9 mouse cellular contexts compared by ENCODE assay signal in genomic region chr10:127170002-127170401, GRCm38 (mm10). TPM values are rescaled to one million over a fixed set of nuclear protein-coding genes. Genes with fewer than 3 reads are reported as not detected.
DNase-seq lines count a peak whose midpoint lies in the region; ATAC-seq and TF ChIP-seq lines count a peak whose summit lies in the region.
"Had no signal": no experiment of that assay in that cellular context is flagged by ENCODE, and none has a peak within 500 bp of the region (broad histone marks: within the 10 kb centered on the region; RNA-seq: fewer than 3 reads in every experiment).

No protein-coding gene starts in this region.

- no peak overlapping the region for H3K27ac ChIP-seq in forebrain, embryonic 12.5 days
- no peak overlapping the region for H3K27ac ChIP-seq in limb, embryonic 14.5 days (replicated peaks; ENCODE audit: low read depth, low read length)
- no peak overlapping the region for H3K27ac ChIP-seq in neural tube, embryonic 14.5 days (ENCODE audit: low read depth, low read length)

- H3K4me1 ChIP-seq in forebrain, embryonic 12.5 days = peaks cover 34% of the 10 kb centered on the region
- no peaks in the 10 kb centered on the region; the same call in none of the 2 replicates for H3K4me1 ChIP-seq in limb, embryonic 14.5 days (ENCODE audit: control insufficient read depth, insufficient read depth, low read length)
- peaks cover 21% of the 10 kb centered on the region for H3K4me1 ChIP-seq in neural tube, embryonic 14.5 days (ENCODE audit: control insufficient read depth, insufficient read depth, low read length)

- peak overlapping the region; percentile 59 for H3K4me2 ChIP-seq in forebrain, embryonic 12.5 days
- peak overlapping the region; percentile 75 for H3K4me2 ChIP-seq in limb, embryonic 14.5 days (replicated peaks; ENCODE audit: low read depth, low read length, severe bottlenecking)
- peak overlapping the region; percentile 38; the same call in 1 of the 2 replicates for H3K4me2 ChIP-seq in neural tube, embryonic 14.5 days (ENCODE audit: low read depth, low read length)

- TF ChIP-seq POLR2A in limb, embryonic 14.5 days (IDR thresholded peaks at IDR 0.05; ENCODE audit: borderline replicate concordance, extremely low read depth, insufficient read depth, insufficient read length) = no peak

- peak overlapping the region; percentile 34 for H3K4me3 ChIP-seq in forebrain, embryonic 12.5 days (replicated peaks)
- peak overlapping the region; percentile 41 for H3K4me3 ChIP-seq in limb, embryonic 14.5 days (replicated peaks; ENCODE audit: low read length)
- H3K4me3 ChIP-seq in neural tube, embryonic 14.5 days (ENCODE audit: low read depth, low read length) = 0 out of 2 replicates have a peak overlapping the region, but pooled peaks have one; percentile 7

- no peak overlapping the region for H3K9ac ChIP-seq in forebrain, embryonic 12.5 days
- H3K9ac ChIP-seq in limb, embryonic 14.5 days (ENCODE audit: low read depth, low read length, severe bottlenecking) = 0 out of 2 replicates have a peak overlapping the region, but pooled peaks have one; percentile 25
- no peak overlapping the region for H3K9ac ChIP-seq in neural tube, embryonic 14.5 days (replicated peaks; ENCODE audit: low read depth, low read length)

- intact Hi-C loops in left cerebral cortex, postnatal 4 days (cut with DNase I) = no loop called here

- WGBS in forebrain, embryonic 12.5 days = 2% methylated on average over 22 of the region's 22 CpGs
- 3% methylated on average over 22 of the region's 22 CpGs for WGBS in limb, embryonic 14.5 days
- WGBS in neural tube, embryonic 14.5 days = 4% methylated on average over 22 of the region's 22 CpGs

- no peaks in the 10 kb centered on the region for H3K9me3 ChIP-seq in forebrain, embryonic 12.5 days
- no peaks in the 10 kb centered on the region for H3K9me3 ChIP-seq in limb, embryonic 14.5 days (ENCODE audit: control insufficient read depth, low read length)
- no peaks in the 10 kb centered on the region for H3K9me3 ChIP-seq in neural tube, embryonic 14.5 days (ENCODE audit: control insufficient read depth, low read length)

- DNase-seq in adrenal gland, postnatal 14 days = peak; percentile 53
- no peak for DNase-seq in adrenal gland, adult 18-20 months (ENCODE audit: low spot score in 2 of 2)
- peak; percentile 51 for DNase-seq in left cerebral cortex, postnatal 4 days
- DNase-seq in left cerebral cortex, adult 11 months (ENCODE audit: low spot score) = no peak
- no peak for DNase-seq in limb, embryonic 14.5 days (ENCODE audit: low spot score)
- no peak for DNase-seq in Muller cell, postnatal 12 days (ENCODE audit: inconsistent ontology term)

- no peak for ATAC-seq in forebrain, embryonic 12.5 days (ENCODE audit: low FRiP score)
- no peak for ATAC-seq in limb, embryonic 14.5 days (ENCODE audit: low FRiP score, low read depth)
- ATAC-seq in neural tube, embryonic 14.5 days (ENCODE audit: low read depth) = no peak

- H3K36me3 ChIP-seq in forebrain, embryonic 12.5 days (replicated peaks) = no peaks in the 10 kb centered on the region
- H3K36me3 ChIP-seq in limb, embryonic 14.5 days (ENCODE audit: control insufficient read depth, insufficient read depth, low read length) = no peaks in the 10 kb centered on the region
- H3K36me3 ChIP-seq in neural tube, embryonic 14.5 days (ENCODE audit: control insufficient read depth, insufficient read depth, low read length) = peaks cover 12% of the 10 kb centered on the region

- H3K27me3 ChIP-seq in forebrain, embryonic 12.5 days = peaks cover 80% of the 10 kb centered on the region
- peaks cover 58% of the 10 kb centered on the region for H3K27me3 ChIP-seq in limb, embryonic 14.5 days (ENCODE audit: control insufficient read depth, insufficient read depth, low read length)
- peaks cover 20% of the 10 kb centered on the region for H3K27me3 ChIP-seq in neural tube, embryonic 14.5 days (ENCODE audit: control insufficient read depth, insufficient read depth, low read length)

RNA-seq across cellular contexts. Expression of gene B4galnt1, which starts 5.0 kb away (rescaled TPM):
- 14.6 and 24.7 TPM in 2 replicates for total RNA-seq in adrenal gland, postnatal 14 days (2021)
- total RNA-seq in adrenal gland, adult 18-20 months (2021) = 1 to 10 TPM; 7.8 to 8.6 TPM
- 100 to 1,000 TPM in 1 of 2 experiments, 10 to 100 TPM in 1; 99.8 to 109 TPM for total RNA-seq in left cerebral cortex, postnatal 4 days (2021)
- 13.3 and 14.7 TPM in 2 replicates for polyA plus RNA-seq in forebrain, embryonic 12.5 days (2016; fragmentation: Nextera tagmentation; extraction: Ambion mirVana)
- 12.1 and 15.0 TPM in 2 replicates for polyA plus RNA-seq in limb, embryonic 14.5 days (2012; rRNA removed)
- 10.8 and 11.8 TPM in 2 replicates for polyA plus RNA-seq in limb, embryonic 14.5 days (2014; fragmentation: Nextera tagmentation; extraction: Ambion mirVana)
- 79.3 and 93.4 TPM in 2 replicates for polyA plus RNA-seq in neural tube, embryonic 14.5 days (2014; fragmentation: Nextera tagmentation; extraction: Ambion mirVana)

RNA-seq across cellular contexts. Expression of gene Slc26a10, which starts 10.4 kb away (rescaled TPM):
- 10.4 and 10.8 TPM in 2 replicates for total RNA-seq in adrenal gland, postnatal 14 days (2021)
- total RNA-seq in adrenal gland, adult 18-20 months (2021) = 1 to 10 TPM; 1.1 to 1.8 TPM
- under 1 TPM; 0.83 to 0.88 TPM for total RNA-seq in left cerebral cortex, postnatal 4 days (2021)
- polyA plus RNA-seq in forebrain, embryonic 12.5 days (2016; fragmentation: Nextera tagmentation; extraction: Ambion mirVana) = 0.86 and 2.2 TPM in 2 replicates
- polyA plus RNA-seq in limb, embryonic 14.5 days (2012; rRNA removed) = 2.9 and 3.7 TPM in 2 replicates
- polyA plus RNA-seq in limb, embryonic 14.5 days (2014; fragmentation: Nextera tagmentation; extraction: Ambion mirVana) = 0.81 and 1.2 TPM in 2 replicates
- 0.80 and 1.3 TPM in 2 replicates for polyA plus RNA-seq in neural tube, embryonic 14.5 days (2014; fragmentation: Nextera tagmentation; extraction: Ambion mirVana)
- polyA plus RNA-seq: erythroblast, embryonic 14.5 days had no signal

RNA-seq across cellular contexts. Expression of gene Arhgef25, which starts 19.9 kb away (rescaled TPM):
- total RNA-seq in adrenal gland, postnatal 14 days (2021) = 22.3 and 28.5 TPM in 2 replicates
- 10 to 100 TPM; 18.8 to 20.3 TPM for total RNA-seq in adrenal gland, adult 18-20 months (2021)
- total RNA-seq in left cerebral cortex, postnatal 4 days (2021) = 10 to 100 TPM; 70.5 to 75.6 TPM
- 32.3 and 36.4 TPM in 2 replicates for polyA plus RNA-seq in forebrain, embryonic 12.5 days (2016; fragmentation: Nextera tagmentation; extraction: Ambion mirVana)
- polyA plus RNA-seq in limb, embryonic 14.5 days (2012; rRNA removed) = 228 and 246 TPM in 2 replicates
- polyA plus RNA-seq in limb, embryonic 14.5 days (2014; fragmentation: Nextera tagmentation; extraction: Ambion mirVana) = 86.8 and 113 TPM in 2 replicates
- polyA plus RNA-seq in neural tube, embryonic 14.5 days (2014; fragmentation: Nextera tagmentation; extraction: Ambion mirVana) = 24.2 and 31.0 TPM in 2 replicates

RNA-seq across cellular contexts. Expression of gene Dtx3, which starts 25.5 kb away (rescaled TPM):
- 60.7 and 66.5 TPM in 2 replicates for total RNA-seq in adrenal gland, postnatal 14 days (2021)
- total RNA-seq in adrenal gland, adult 18-20 months (2021) = 10 to 100 TPM; 63.0 to 67.6 TPM
- 100 to 1,000 TPM; 184 to 207 TPM for total RNA-seq in left cerebral cortex, postnatal 4 days (2021)
- 170 and 172 TPM in 2 replicates for polyA plus RNA-seq in forebrain, embryonic 12.5 days (2016; fragmentation: Nextera tagmentation; extraction: Ambion mirVana)
- 565 and 712 TPM in 2 replicates for polyA plus RNA-seq in limb, embryonic 14.5 days (2012; rRNA removed)
- polyA plus RNA-seq in limb, embryonic 14.5 days (2014; fragmentation: Nextera tagmentation; extraction: Ambion mirVana) = 157 and 184 TPM in 2 replicates
- 224 and 231 TPM in 2 replicates for polyA plus RNA-seq in neural tube, embryonic 14.5 days (2014; fragmentation: Nextera tagmentation; extraction: Ambion mirVana)

RNA-seq across cellular contexts. Expression of gene Pip4k2c, which starts 41.4 kb away (rescaled TPM):
- total RNA-seq in adrenal gland, postnatal 14 days (2021) = 28.5 and 29.2 TPM in 2 replicates
- total RNA-seq in adrenal gland, adult 18-20 months (2021) = 10 to 100 TPM; 41.5 to 44.7 TPM
- 10 to 100 TPM; 23.8 to 25.0 TPM for total RNA-seq in left cerebral cortex, postnatal 4 days (2021)
- 19.4 and 20.2 TPM in 2 replicates for polyA plus RNA-seq in forebrain, embryonic 12.5 days (2016; fragmentation: Nextera tagmentation; extraction: Ambion mirVana)
- 33.1 and 37.5 TPM in 2 replicates for polyA plus RNA-seq in limb, embryonic 14.5 days (2012; rRNA removed)
- 22.0 and 23.3 TPM in 2 replicates for polyA plus RNA-seq in limb, embryonic 14.5 days (2014; fragmentation: Nextera tagmentation; extraction: Ambion mirVana)
- polyA plus RNA-seq in neural tube, embryonic 14.5 days (2014; fragmentation: Nextera tagmentation; extraction: Ambion mirVana) = 15.5 and 18.1 TPM in 2 replicates

Comparison
In these comparisons a context has a peak if more than half of its experiments do, and no peak if none do; other contexts are left out.
1. DNase-seq: peak in adrenal gland, postnatal 14 days (single experiment) and left cerebral cortex, postnatal 4 days (single experiment); none in adrenal gland, adult 18-20 months (0 of 2), left cerebral cortex, adult 11 months (single experiment), limb, embryonic 14.5 days (single experiment) and Muller cell, postnatal 12 days (single experiment).
2. Peak in every context shown above with its lines, with median percentiles within 50 percentile points of each other: H3K4me2 ChIP-seq and H3K4me3 ChIP-seq.